ENCODE assay signal across 8 mouse cellular contexts in the genomic region with DNA sequence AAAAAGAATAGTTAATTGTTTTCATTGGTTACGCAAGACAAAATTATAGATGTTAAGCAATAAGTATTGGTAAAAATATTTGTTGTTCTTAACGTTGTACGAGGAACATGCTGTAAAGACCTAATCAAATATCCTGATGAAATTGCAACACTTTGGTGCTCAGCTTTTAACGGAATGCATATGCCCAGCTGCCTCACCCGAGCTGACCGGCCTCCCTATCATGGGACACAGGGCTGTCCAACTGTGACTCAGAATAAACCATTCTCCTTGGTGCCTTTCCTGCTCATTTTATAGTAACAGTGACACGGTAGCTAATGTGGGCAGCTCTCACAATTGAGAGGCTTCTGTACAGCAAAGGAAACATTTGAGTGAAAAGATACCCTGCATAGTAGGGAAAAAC. TPM values are rescaled to one million over a fixed set of nuclear protein-coding genes. Genes with fewer than 3 reads are reported as not detected.
DNase-seq lines count a peak whose midpoint lies in the region; ATAC-seq and TF ChIP-seq lines count a peak whose summit lies in the region.

No protein-coding gene starts in this region.

- no peak for ATAC-seq in monocyte, adult 5-6 weeks (replicated peaks; ENCODE audit: insufficient number of reproducible peaks, low FRiP score, low TSS enrichment, poor library complexity, severe bottlenecking)

- H3K36me3 ChIP-seq in embryonic facial prominence, embryonic 10.5 days (replicated peaks): no peaks in the 10 kb centered on the region
- H3K36me3 ChIP-seq in macrophage (ENCODE audit: inconsistent target): no peaks in the 10 kb centered on the region

- no peak for DNase-seq in gastrocnemius, adult 2 months
- no peak for DNase-seq in gastrocnemius, postnatal 4 days (ENCODE audit: low spot score in 2 of 2)
- DNase-seq in embryonic facial prominence, embryonic 10.5 days (ENCODE audit: low spot score): no peak
- DNase-seq in heart, postnatal 4 days: peak; percentile 35
- no peak for DNase-seq in retina, postnatal 1 day
- no peak for DNase-seq in embryo, embryonic 10 days (ENCODE audit: low spot score)

- H3K4me1 ChIP-seq in embryonic facial prominence, embryonic 10.5 days: peaks cover 20% of the 10 kb centered on the region

- no peaks in the 10 kb centered on the region for H3K27me3 ChIP-seq in embryonic facial prominence, embryonic 10.5 days (replicated peaks; ENCODE audit: low read depth, poor library complexity, severe bottlenecking)

- peaks cover 67% of the 10 kb centered on the region for H3K79me2 ChIP-seq in macrophage (ENCODE audit: inconsistent target)

- TF ChIP-seq CTCF in gastrocnemius, adult 2 months (IDR thresholded peaks at IDR 0.05): no peak

- WGBS in embryonic facial prominence, embryonic 10.5 days: 74% methylated on average over 7 of the region's 7 CpGs
- 39% methylated on average over 7 of the region's 7 CpGs for WGBS in macrophage (ENCODE audit: missing documents)

- peak overlapping the region; percentile 100 for H3K4me3 ChIP-seq in gastrocnemius, adult 2 months
- peak overlapping the region; percentile 90 for H3K4me3 ChIP-seq in embryonic facial prominence, embryonic 10.5 days
- H3K4me3 ChIP-seq in macrophage (ENCODE audit: inconsistent target): peak overlapping the region; percentile 95

- intact Hi-C loops in gastrocnemius, adult 2 months (cut with DNase I): loop anchor here (5.0 kb wide), 1 partner anchor 109 kb away; a partner anchor contains a TSS

- peak overlapping the region; percentile 96 for H3K27ac ChIP-seq in gastrocnemius, adult 2 months
- no peak overlapping the region for H3K27ac ChIP-seq in embryonic facial prominence, embryonic 10.5 days (replicated peaks)
- peak overlapping the region; percentile 78 for H3K27ac ChIP-seq in macrophage

- no peaks in the 10 kb centered on the region for H3K9me3 ChIP-seq in embryonic facial prominence, embryonic 10.5 days

RNA-seq across cellular contexts. Expression of a gene that starts 0.9 kb away (rescaled TPM):
- total RNA-seq in gastrocnemius, adult 2 months (2021): 1 to 10 TPM; 1.6 to 2.8 TPM
- 10 to 100 TPM; 10.1 to 12.8 TPM for total RNA-seq in gastrocnemius, postnatal 4 days (2021)
- 56.0 and 56.7 TPM in 2 replicates for polyA plus RNA-seq in embryonic facial prominence, embryonic 10.5 days (2016; fragmentation: Nextera tagmentation; extraction: Ambion mirVana)
- 10 to 100 TPM; 63.5 to 66.0 TPM for total RNA-seq in heart, postnatal 4 days (2021)
- 100 to 1,000 TPM in 8 of 26 experiments, 10 to 100 TPM in 18; 21.4 to 178 (median 84.0) TPM for total RNA-seq in macrophage (2018; cell fraction: chromatin; rRNA removed)
- 10 to 100 TPM; 16.8 to 35.0 (median 22.5) TPM for total RNA-seq in macrophage (2018; cell fraction: cytosol; rRNA removed)
- total RNA-seq in macrophage (2018; cell fraction: nucleus; rRNA removed): 100 to 1,000 TPM in 2 of 26 experiments, 10 to 100 TPM in 24; 17.6 to 136 (median 57.4) TPM
- polyA plus RNA-seq in macrophage (2018): 11.0 to 16.7 TPM (median 14.0 TPM) in 3 replicates
- total RNA-seq in monocyte, adult 5-6 weeks (2017): 32.8 to 50.5 TPM (median 42.8 TPM) in 3 replicates

RNA-seq across cellular contexts. Expression of a gene that starts 1.1 kb away (rescaled TPM):
- total RNA-seq in gastrocnemius, adult 2 months (2021): 1 to 10 TPM; 3.8 to 4.9 TPM
- total RNA-seq in gastrocnemius, postnatal 4 days (2021): 1 to 10 TPM; 5.3 to 5.7 TPM
- polyA plus RNA-seq in embryonic facial prominence, embryonic 10.5 days (2016; fragmentation: Nextera tagmentation; extraction: Ambion mirVana): 15.9 and 17.4 TPM in 2 replicates
- total RNA-seq in heart, postnatal 4 days (2021): 1 to 10 TPM; 8.1 to 8.8 TPM
- total RNA-seq in macrophage (2018; cell fraction: chromatin; rRNA removed): 10 to 100 TPM in 17 of 26 experiments, 1 to 10 TPM in 9; 2.3 to 40.0 (median 14.9) TPM
- 1 to 10 TPM; 1.4 to 6.1 (median 3.7) TPM for total RNA-seq in macrophage (2018; cell fraction: cytosol; rRNA removed)
- 10 to 100 TPM in 18 of 26 experiments, 1 to 10 TPM in 8; 4.8 to 51.5 (median 14.1) TPM for total RNA-seq in macrophage (2018; cell fraction: nucleus; rRNA removed)
- 6.5 to 10.4 TPM (median 9.3 TPM) in 3 replicates for polyA plus RNA-seq in macrophage (2018)
- 4.8 to 8.8 TPM (median 8.4 TPM) in 3 replicates for total RNA-seq in monocyte, adult 5-6 weeks (2017)
